Mouse (Mus musculus): ENCODE measurements at regions not wholly inside any gene's neighbourhood (a gene's known extent, or its start where the extent isn't known, plus 50 kb on each side); places are given as distances from the start of the nearest gene placed in this dataset.
A peak's percentile ranks its signal among the peaks of the same experiment; 100 is the strongest.
"Not testable (repeated sequence)": the region's sequence is repeated elsewhere in the genome, so short reads cannot be mapped to it uniquely, and the experiment has no call there.

- Histone ChIP-seq H3K4me3 (no peak overlapping the region), H3K4me1 (peaks cover 7% of the 10 kb centered on the region), H3K27ac (no peak overlapping the region), H3K9ac (no peak overlapping the region), H3K4me2 (replicated peaks) (no peak overlapping the region), H3K36me3 (no peaks in the 10 kb centered on the region), H3K27me3 (no peaks in the 10 kb centered on the region), H3K9me3 (no peaks in the 10 kb centered on the region)
- ATAC-seq (ENCODE audit: low FRiP score, low read depth), result no peak
- 18% methylated on average over 1 of the region's 1 CpGs for WGBS
These were observed 52.3 kb upstream of the Gpd2 start for GRCm38 (mm10) chr2:57185151-57185550.

- H3K9ac ChIP-seq; H3K27ac ChIP-seq; H3K27me3 ChIP-seq; H3K36me3 ChIP-seq; H3K4me1 ChIP-seq; H3K4me3 ChIP-seq; H3K4me2 ChIP-seq (replicated peaks); H3K9me3 ChIP-seq; ATAC-seq (ENCODE audit: low FRiP score, low read depth): not testable (repeated sequence)
- 72% methylated on average over 3 of the region's 3 CpGs for WGBS
These were observed 54.3 kb upstream of the Gpd2 start for GRCm38 (mm10) chr2:57183108-57183507.

- no peaks in the 10 kb centered on the region for H3K9me3 ChIP-seq
- peak overlapping the region; percentile 74 for H3K9ac ChIP-seq
- H3K27ac ChIP-seq, result peak overlapping the region; percentile 91
- H3K27me3 ChIP-seq, result no peaks in the 10 kb centered on the region
- ATAC-seq (ENCODE audit: low FRiP score, low read depth), result peak; percentile 98
- peak overlapping the region; percentile 62 for H3K4me3 ChIP-seq
- peaks cover 7% of the 10 kb centered on the region for H3K4me1 ChIP-seq
- no peaks in the 10 kb centered on the region for H3K36me3 ChIP-seq
- peak overlapping the region; percentile 64 for H3K4me2 ChIP-seq (replicated peaks)
- under 1% methylated on average over 37 of the region's 37 CpGs for WGBS
These were observed 55.5 kb upstream of the Gpd2 start for GRCm38 (mm10) chr2:57181692-57182541.

GRCm38 (mm10) chr2:57181350-57181691 is 56.1 kb upstream of the Gpd2 start:
- WGBS, result 11% methylated on average over 4 of the region's 4 CpGs
- ATAC-seq (ENCODE audit: low FRiP score, low read depth), result no peak; the same call in 1 of the 2 replicates
- peak overlapping the region; percentile 62 for H3K4me3 ChIP-seq
- peak overlapping the region; percentile 74 for H3K9ac ChIP-seq
- no peaks in the 10 kb centered on the region for H3K36me3 ChIP-seq
- H3K27ac ChIP-seq, result peak overlapping the region; percentile 91
- H3K4me1 ChIP-seq, result peaks cover 7% of the 10 kb centered on the region
- no peaks in the 10 kb centered on the region for H3K27me3 ChIP-seq
- H3K9me3 ChIP-seq, result no peaks in the 10 kb centered on the region
- peak overlapping the region; percentile 64 for H3K4me2 ChIP-seq (replicated peaks)

- Histone ChIP-seq H3K4me3 (no peak overlapping the region), H3K9ac (no peak overlapping the region), H3K4me1 (peaks cover 7% of the 10 kb centered on the region), H3K36me3 (no peaks in the 10 kb centered on the region), H3K27me3 (no peaks in the 10 kb centered on the region), H3K4me2 (replicated peaks) (no peak overlapping the region), H3K27ac (no peak overlapping the region), H3K9me3 (no peaks in the 10 kb centered on the region)
- no peak for ATAC-seq (ENCODE audit: low FRiP score, low read depth)
- 80% methylated on average over 6 of the region's 6 CpGs for WGBS
These were observed 54.3 kb upstream of the Nr4a2 start for GRCm38 (mm10) chr2:57178056-57178455.

GRCm38 (mm10) chr2:57176547-57176946 is 52.7 kb upstream of the Nr4a2 start:
- Histone ChIP-seq H3K9ac (no peak overlapping the region), H3K27me3 (no peaks in the 10 kb centered on the region), H3K9me3 (no peaks in the 10 kb centered on the region), H3K36me3 (no peaks in the 10 kb centered on the region), H3K4me1 (peaks cover 7% of the 10 kb centered on the region), H3K4me3 (no peak overlapping the region), H3K4me2 (replicated peaks) (no peak overlapping the region), H3K27ac (no peak overlapping the region)
- ATAC-seq (ENCODE audit: low FRiP score, low read depth), result no peak
- WGBS, result 81% methylated on average over 7 of the region's 7 CpGs

- no peaks in the 10 kb centered on the region for H3K27me3 ChIP-seq
- 65% methylated on average over 1 of the region's 1 CpGs for WGBS
- no peak overlapping the region for H3K27ac ChIP-seq
- H3K36me3 ChIP-seq, result no peaks in the 10 kb centered on the region
- no peaks in the 10 kb centered on the region for H3K9me3 ChIP-seq
- H3K9ac ChIP-seq, result no peak overlapping the region
- ATAC-seq (ENCODE audit: low FRiP score, low read depth), result no peak
- H3K4me1 ChIP-seq, result no peaks in the 10 kb centered on the region
- no peak overlapping the region for H3K4me3 ChIP-seq
- no peak overlapping the region for H3K4me2 ChIP-seq (replicated peaks)
These were observed 51.4 kb upstream of the Nr4a2 start for GRCm38 (mm10) chr2:57175219-57175618.

All from limb, embryonic 13.5 days (tissue).